Mouse (Mus musculus): Measurements from ENCODE around the gene Csgalnact2. TPM values are rescaled to one million over a fixed set of nuclear protein-coding genes. Genes with fewer than 3 reads are reported as not detected.

The Csgalnact2 gene
- polyA plus RNA-seq (2012; ENCODE audit: low replicate concordance), result 4.7 and 6.8 TPM in 2 replicates

GRCm38 (mm10) chr6:118138731-118139709, at the start of gene Csgalnact2:
Gene Csgalnact2, minus strand, starts transcription at chr6:118139140.

Other genes starting within 250 kb of the Csgalnact2 start
- 77.0 and 125 TPM in 2 replicates for gene Hnrnpf, start 238.8 kb downstream of the Csgalnact2 start, polyA plus RNA-seq (2012; ENCODE audit: low replicate concordance)
- not detected in 2 replicates for gene Fxyd4, start 201.4 kb downstream of the Csgalnact2 start, polyA plus RNA-seq (2012; ENCODE audit: low replicate concordance)
- gene Rasgef1a, start 127.7 kb downstream of the Csgalnact2 start, polyA plus RNA-seq (2012; ENCODE audit: low replicate concordance), result 0.15 and 0.18 TPM in 2 replicates
- gene Ret, start 58.6 kb upstream of the Csgalnact2 start, polyA plus RNA-seq (2012; ENCODE audit: low replicate concordance), result 0.14 and 0.39 TPM in 2 replicates